Mouse (Mus musculus): ENCODE measurements at regions not wholly inside any gene's neighbourhood (a gene's known extent, or its start where the extent isn't known, plus 50 kb on each side); places are given as distances from the start of the nearest gene placed in this dataset.

- TF ChIP-seq NRF1 (IDR thresholded peaks at IDR 0.05; ENCODE audit: insufficient read depth, low read depth, low read length, poor library complexity, severe bottlenecking) (no peak), TBP (IDR thresholded peaks at IDR 0.05; ENCODE audit: low read depth, low read length) (no peak), CTCF (IDR thresholded peaks at IDR 0.05 in 2 of 3, conservative IDR thresholded peaks at IDR 0.05 in 1 of 3; ENCODE audit: control insufficient read depth in 1 of 3, insufficient read depth in 1 of 3, low read depth in 2 of 3, low read length in 3 of 3, poor library complexity in 1 of 3, severe bottlenecking in 1 of 3) (no peak), TCF12 (IDR thresholded peaks at IDR 0.05; ENCODE audit: low read depth, low read length) (no peak), CHD1 (IDR thresholded peaks at IDR 0.05; ENCODE audit: low read depth, low read length) (no peak), RAD21 (IDR thresholded peaks at IDR 0.05; ENCODE audit: low read depth, low read length) (no peak), MXI1 (IDR thresholded peaks at IDR 0.05; ENCODE audit: low read depth, low read length) (no peak), POLR2AphosphoS2 (IDR thresholded peaks at IDR 0.05; ENCODE audit: low read length) (no peak), ZNF384 (IDR thresholded peaks at IDR 0.05; ENCODE audit: low read depth, low read length) (no peak), ZC3H11A (IDR thresholded peaks at IDR 0.05; ENCODE audit: low read depth, low read length) (no peak)
Measured at GRCm38 (mm10) chr2:45522310-45522709, 405.1 kb upstream of the Zeb2 start.

GRCm38 (mm10) chr2:45519550-45520152 lies 402.5 kb upstream of the Zeb2 start:
- TF ChIP-seq USF2 (IDR thresholded peaks at IDR 0.05; ENCODE audit: borderline replicate concordance in 1 of 2, insufficient read depth in 1 of 2, low read depth in 1 of 2, low read length in 2 of 2), result no peak
- TF ChIP-seq MYB (IDR thresholded peaks at IDR 0.05; ENCODE audit: low read depth, low read length), result no peak
- TF ChIP-seq RCOR1 (IDR thresholded peaks at IDR 0.05; ENCODE audit: low read depth, low read length), result no peak
- TF ChIP-seq USF1 (IDR thresholded peaks at IDR 0.05; ENCODE audit: low read depth, low read length), result no peak
- TF ChIP-seq GATA1 (IDR thresholded peaks at IDR 0.05; ENCODE audit: low read depth, low read length), result no peak
- TF ChIP-seq MXI1 (IDR thresholded peaks at IDR 0.05; ENCODE audit: low read depth, low read length), result no peak
- no peak for TF ChIP-seq ELF1 (IDR thresholded peaks at IDR 0.05; ENCODE audit: low read depth, low read length)
- no peak for TF ChIP-seq ETS1 (IDR thresholded peaks at IDR 0.05; ENCODE audit: low read depth, low read length)
- TF ChIP-seq CHD2 (IDR thresholded peaks at IDR 0.05; ENCODE audit: low read length), result no peak
- no peak for TF ChIP-seq HCFC1 (IDR thresholded peaks at IDR 0.05; ENCODE audit: low read depth, low read length)
- no peak for TF ChIP-seq RAD21 (IDR thresholded peaks at IDR 0.05; ENCODE audit: low read depth, low read length)
- TF ChIP-seq TBP (IDR thresholded peaks at IDR 0.05; ENCODE audit: low read depth, low read length), result no peak
- no peaks in the 10 kb centered on the region for H3K79me2 ChIP-seq (ENCODE audit: control insufficient read depth, insufficient read depth, low read length, poor library complexity)
- no peak for DNase-seq (ENCODE audit: low read depth, low spot score)
- peaks cover 0 to 4% of the 10 kb centered on the region in 2 experiments; a peak in 1 of 4 replicates for H3K4me1 ChIP-seq (ENCODE audit: control insufficient read depth in 1 of 2, insufficient read depth in 2 of 2, low read length in 2 of 2)
- H3K36me3 ChIP-seq (ENCODE audit: control insufficient read depth in 1 of 2, insufficient read depth in 2 of 2, low read length in 2 of 2), result peaks cover 0 to 14% of the 10 kb centered on the region in 2 experiments; a peak in 2 of 4 replicates
- H3K9me3 ChIP-seq (replicated peaks; ENCODE audit: insufficient read depth, low read length), result no peaks in the 10 kb centered on the region
- no peak overlapping the region for H3K27ac ChIP-seq (ENCODE audit: control insufficient read depth, low read depth, low read length)
- no peaks in the 10 kb centered on the region for H3K27me3 ChIP-seq (ENCODE audit: control insufficient read depth in 1 of 2, insufficient read depth in 2 of 2, low read length in 2 of 2)
- H3K9ac ChIP-seq (ENCODE audit: control insufficient read depth, low read depth, low read length, poor library complexity, severe bottlenecking), result no peak overlapping the region
- H3K4me3 ChIP-seq (ENCODE audit: control insufficient read depth in 1 of 2, insufficient read depth in 1 of 2, low read depth in 2 of 2, low read length in 2 of 2), result no peak overlapping the region

More at GRCm38 (mm10) chr2:45522310-45522709, 405.1 kb upstream of the Zeb2 start:
- no peak overlapping the region for H3K4me3 ChIP-seq (ENCODE audit: control insufficient read depth in 1 of 2, insufficient read depth in 1 of 2, low read depth in 2 of 2, low read length in 2 of 2)
- peaks cover 0 to 14% of the 10 kb centered on the region in 2 experiments; a peak in 2 of 4 replicates for H3K36me3 ChIP-seq (ENCODE audit: control insufficient read depth in 1 of 2, insufficient read depth in 2 of 2, low read length in 2 of 2)
- DNase-seq (ENCODE audit: low read depth, low spot score), result no peak
- H3K9me3 ChIP-seq (replicated peaks; ENCODE audit: insufficient read depth, low read length), result no peaks in the 10 kb centered on the region
- no peak overlapping the region for H3K9ac ChIP-seq (ENCODE audit: control insufficient read depth, low read depth, low read length, poor library complexity, severe bottlenecking)
- H3K27me3 ChIP-seq (ENCODE audit: control insufficient read depth in 1 of 2, insufficient read depth in 2 of 2, low read length in 2 of 2), result no peaks in the 10 kb centered on the region
- H3K4me1 ChIP-seq (ENCODE audit: control insufficient read depth in 1 of 2, insufficient read depth in 2 of 2, low read length in 2 of 2), result peaks cover 0 to 4% of the 10 kb centered on the region in 2 experiments; a peak in 1 of 4 replicates
- H3K79me2 ChIP-seq (ENCODE audit: control insufficient read depth, insufficient read depth, low read length, poor library complexity), result no peaks in the 10 kb centered on the region
- H3K27ac ChIP-seq (ENCODE audit: control insufficient read depth, low read depth, low read length), result no peak overlapping the region
